Mouse (Mus musculus) limb, embryonic 11.5 days (tissue): ENCODE data around the gene Osbp2. TPM values are rescaled to one million over a fixed set of nuclear protein-coding genes. Genes with fewer than 3 reads are reported as not detected.
A peak's percentile ranks its signal among the peaks of the same experiment; 100 is the strongest.

Experiments
- ATAC-seq: fragments of 200-750 bp; cut with Nextera tagmentation; 2 replicates; pipeline ENCODE4 v1.8.0; 2017; ENCODE audit warnings: low read depth; ENCODE audit not compliant: insufficient number of reproducible peaks, low FRiP score, low TSS enrichment
- DNase-seq: peaks from one replicate; pipeline ENCODE4 v3.0.0-alpha.2; 2015; ENCODE audit warnings: low spot score
- H3K27ac ChIP-seq: fragments of 300-500 bp; sonication (generic); replicated peaks from 2 replicates; pipeline ENCODE4 v1.5.1; 2014; ENCODE audit warnings: low read depth, mild to moderate bottlenecking, low read length
- H3K27me3 ChIP-seq: fragments of 300-500 bp; sonication (generic); 2 replicates; pipeline ENCODE4 v1.6.1; 2014; ENCODE audit warnings: mild to moderate bottlenecking, low read length, mixed read lengths; ENCODE audit not compliant: control insufficient read depth, insufficient read depth
- H3K36me3 ChIP-seq: fragments of 300-500 bp; sonication (generic); 2 replicates; pipeline ENCODE4 v1.6.1; 2014; ENCODE audit warnings: mild to moderate bottlenecking, low read length, moderate library complexity, mixed read lengths; ENCODE audit not compliant: control insufficient read depth, insufficient read depth
- H3K4me1 ChIP-seq: fragments of 300-500 bp; sonication (generic); 2 replicates; pipeline ENCODE4 v1.6.1; 2014; ENCODE audit warnings: low read length, mixed read lengths; ENCODE audit not compliant: control insufficient read depth, insufficient read depth
- H3K4me2 ChIP-seq: fragments of 300-500 bp; sonication (generic); 2 replicates; pipeline ENCODE4 v1.6.1; 2014; ENCODE audit warnings: low read depth, mild to moderate bottlenecking, moderate library complexity; ENCODE audit not compliant: severe bottlenecking
- H3K4me3 ChIP-seq: fragments of 300-500 bp; sonication (generic); 2 replicates; pipeline ENCODE4 v1.5.1; 2014; ENCODE audit warnings: low read depth, low read length
- H3K9ac ChIP-seq: fragments of 300-500 bp; sonication (generic); 2 replicates; pipeline ENCODE4 v1.6.1; 2014; ENCODE audit warnings: mild to moderate bottlenecking, low read length
- H3K9me3 ChIP-seq: fragments of 300-500 bp; sonication (generic); 2 replicates; pipeline ENCODE4 v1.6.1; 2016; ENCODE audit warnings: low read length; ENCODE audit not compliant: control insufficient read depth
- WGBS: fragments of 180-500 bp; shearing (Covaris S2); extraction: QIAGEN DNeasy Blood & Tissue Kit; methylation state at CpG from one replicate; pipeline ENCODE4 v1.1.7; 2014; 5-methylcytosine and 5-hydroxymethylcytosine counted together
- polyA plus RNA-seq: library from polyadenylated mRNA; unstranded; fragments of >200 nt; fragmentation: Nextera tagmentation; extraction: Ambion mirVana; gene quantifications from 2 replicates; pipeline ENCODE4 v1.2.1, GENCODE M21; 2014

The Osbp2 gene
- polyA plus RNA-seq, 1 experiment from 2014 or later = 0.69 TPM

- no peaks in the 10 kb centered on the region for H3K27me3 ChIP-seq
- no peaks in the 10 kb centered on the region for H3K36me3 ChIP-seq
- no peak for DNase-seq
- no peak for ATAC-seq
- 65% methylated on average over 2 of the region's 2 CpGs for WGBS
- no peak overlapping the region for H3K9ac ChIP-seq
- H3K9me3 ChIP-seq = no peaks in the 10 kb centered on the region
- no peak overlapping the region for H3K27ac ChIP-seq
- H3K4me1 ChIP-seq = no peaks in the 10 kb centered on the region
- no peak overlapping the region for H3K4me2 ChIP-seq
- no peak overlapping the region for H3K4me3 ChIP-seq
Measured at GRCm38 (mm10) chr11:3823378-3823777, 40.3 kb downstream of the Osbp2 start.

GRCm38 (mm10) chr11:3817986-3818758 is 45.5 kb downstream of the Osbp2 start:
- Histone ChIP-seq H3K9ac (no peak overlapping the region), H3K4me3 (no peak overlapping the region), H3K27ac (no peak overlapping the region), H3K9me3 (no peaks in the 10 kb centered on the region), H3K36me3 (no peaks in the 10 kb centered on the region), H3K27me3 (no peaks in the 10 kb centered on the region), H3K4me1 (no peaks in the 10 kb centered on the region), H3K4me2 (no peak overlapping the region)
- ATAC-seq (no peak), DNase-seq (no peak)
- 29% methylated on average over 4 of the region's 4 CpGs for WGBS

GRCm38 (mm10) chr11:3815951-3816350 is 47.8 kb downstream of the Osbp2 start:
- Histone ChIP-seq H3K4me2 (no peak overlapping the region), H3K9ac (no peak overlapping the region), H3K4me1 (no peaks in the 10 kb centered on the region)

GRCm38 (mm10) chr11:3813340-3813739 is 50.4 kb downstream of the Osbp2 start:
- Histone ChIP-seq H3K27ac (no peak overlapping the region), H3K27me3 (no peaks in the 10 kb centered on the region), H3K4me1 (no peaks in the 10 kb centered on the region), H3K9me3 (no peaks in the 10 kb centered on the region), H3K36me3 (no peaks in the 10 kb centered on the region), H3K9ac (no peak overlapping the region), H3K4me2 (no peak overlapping the region), H3K4me3 (no peak overlapping the region)
- no peak for DNase-seq
- ATAC-seq = no peak

More at GRCm38 (mm10) chr11:3815951-3816350, 47.8 kb downstream of the Osbp2 start:
- DNase-seq (no peak), ATAC-seq (no peak)
- H3K4me3 ChIP-seq = no peak overlapping the region
- H3K27me3 ChIP-seq = no peaks in the 10 kb centered on the region
- H3K36me3 ChIP-seq = no peaks in the 10 kb centered on the region
- no peak overlapping the region for H3K27ac ChIP-seq
- H3K9me3 ChIP-seq = no peaks in the 10 kb centered on the region

GRCm38 (mm10) chr11:3808162-3808561 is 55.5 kb downstream of the Osbp2 start:
- no peak overlapping the region for H3K4me2 ChIP-seq
- 28% methylated on average over 3 of the region's 3 CpGs for WGBS
- ATAC-seq (no peak), DNase-seq (peak; percentile 37)
- no peaks in the 10 kb centered on the region for H3K9me3 ChIP-seq
- no peaks in the 10 kb centered on the region for H3K27me3 ChIP-seq
- no peaks in the 10 kb centered on the region for H3K36me3 ChIP-seq
- no peak overlapping the region for H3K4me3 ChIP-seq
- no peak overlapping the region for H3K9ac ChIP-seq
- no peak overlapping the region for H3K27ac ChIP-seq
- no peaks in the 10 kb centered on the region for H3K4me1 ChIP-seq

- no peaks in the 10 kb centered on the region for H3K4me1 ChIP-seq
- no peak overlapping the region for H3K9ac ChIP-seq
- H3K27ac ChIP-seq = no peak overlapping the region
- no peaks in the 10 kb centered on the region for H3K27me3 ChIP-seq
- no peak overlapping the region for H3K4me2 ChIP-seq
- ATAC-seq (no peak), DNase-seq (peak; percentile 49)
- 36% methylated on average over 3 of the region's 3 CpGs for WGBS
- no peaks in the 10 kb centered on the region for H3K36me3 ChIP-seq
- H3K4me3 ChIP-seq = no peak overlapping the region
- H3K9me3 ChIP-seq = no peaks in the 10 kb centered on the region
Measured at GRCm38 (mm10) chr11:3805362-3805761, 58.3 kb downstream of the Osbp2 start.

GRCm38 (mm10) chr11:3804639-3805038 is 59.1 kb downstream of the Osbp2 start:
- H3K4me1 ChIP-seq = no peaks in the 10 kb centered on the region
- no peaks in the 10 kb centered on the region for H3K27me3 ChIP-seq
- H3K9ac ChIP-seq = no peak overlapping the region
- no peak overlapping the region for H3K4me2 ChIP-seq
- no peaks in the 10 kb centered on the region for H3K36me3 ChIP-seq
- H3K9me3 ChIP-seq = no peaks in the 10 kb centered on the region
- no peak for DNase-seq
- no peak overlapping the region for H3K27ac ChIP-seq
- WGBS = 95% methylated on average over 2 of the region's 2 CpGs
- H3K4me3 ChIP-seq = no peak overlapping the region
- ATAC-seq = no peak

- Histone ChIP-seq H3K4me1 (no peaks in the 10 kb centered on the region), H3K4me3 (no peak overlapping the region), H3K4me2 (no peak overlapping the region), H3K9me3 (no peaks in the 10 kb centered on the region), H3K9ac (no peak overlapping the region), H3K36me3 (no peaks in the 10 kb centered on the region), H3K27ac (no peak overlapping the region), H3K27me3 (no peaks in the 10 kb centered on the region)
- WGBS = 21% methylated on average over 1 of the region's 1 CpGs
- DNase-seq (no peak), ATAC-seq (no peak)
Measured at GRCm38 (mm10) chr11:3802057-3802456, 61.6 kb downstream of the Osbp2 start.
